Mouse (Mus musculus) olfactory bulb, adult 2 months (tissue): ENCODE data around the gene Slc9a8. TPM values are rescaled to one million over a fixed set of nuclear protein-coding genes. Genes with fewer than 3 reads are reported as not detected.

Experiments used
- H3K27ac ChIP-seq: fragments of 200-500 bp; 2 replicates; pipeline ENCODE4 v1.5.1; 2012; ENCODE audit warnings: low read depth, low read length; ENCODE audit not compliant: insufficient read depth
- H3K4me1 ChIP-seq: fragments of 200-500 bp; 2 replicates; pipeline ENCODE4 v1.6.1; 2012; ENCODE audit warnings: low read length; ENCODE audit not compliant: control insufficient read depth, insufficient read depth
- H3K4me3 ChIP-seq: fragments of 200-500 bp; 2 replicates; pipeline ENCODE4 v1.5.1; 2012; ENCODE audit warnings: mild to moderate bottlenecking, low read depth, low read length, moderate library complexity; ENCODE audit not compliant: insufficient read depth
- CTCF ChIP-seq: fragments of 200-500 bp; IDR thresholded peaks from 2 replicates; pipeline ENCODE4 v1.5.1; 2012; ENCODE audit warnings: low read depth, mild to moderate bottlenecking, low read length, moderate library complexity; ENCODE audit not compliant: insufficient read depth
- POLR2A ChIP-seq: fragments of 200-500 bp; IDR thresholded peaks from 2 replicates; pipeline ENCODE4 v1.6.1; 2012; ENCODE audit warnings: mild to moderate bottlenecking, low read depth, low read length, moderate library complexity; ENCODE audit not compliant: insufficient read depth
- WGBS: fragments of 180-500 bp; shearing (Covaris S2); methylation state at CpG from one replicate; pipeline ENCODE4 v1.1.7; 2018; 5-methylcytosine and 5-hydroxymethylcytosine counted together
- polyA plus RNA-seq: library from polyadenylated mRNA; stranded (reverse); fragments of >200 nt; gene quantifications from 2 replicates; pipeline ENCODE4 v1.2.4, GENCODE M21; 2012; ENCODE audit warnings: low replicate concordance; ENCODE audit not compliant: missing spikeins, insufficient read depth, insufficient read length

Gene Slc9a8
- polyA plus RNA-seq, 1 experiment: not detected

GRCm38 (mm10) chr2:167450647-167451046 is 29.1 kb downstream of the Slc9a8 start:
- Histone ChIP-seq H3K4me3 (no peak overlapping the region), H3K27ac (no peak overlapping the region), H3K4me1 (peaks cover 23% of the 10 kb centered on the region)
- no peak for TF ChIP-seq CTCF
- no peak for TF ChIP-seq POLR2A
- 89% methylated on average over 8 of the region's 8 CpGs for WGBS

- Histone ChIP-seq H3K4me1 (peaks cover 9% of the 10 kb centered on the region), H3K27ac (no peak overlapping the region), H3K4me3 (no peak overlapping the region)
- no peak for TF ChIP-seq POLR2A
- no peak for TF ChIP-seq CTCF
- 36% methylated on average over 3 of the region's 3 CpGs for WGBS
These were observed 32.3 kb downstream of the Slc9a8 start for GRCm38 (mm10) chr2:167453814-167454213.

GRCm38 (mm10) chr2:167456361-167457020 is 35.0 kb downstream of the Slc9a8 start:
- no peak for TF ChIP-seq POLR2A
- TF ChIP-seq CTCF: no peak
- 53% methylated on average over 5 of the region's 5 CpGs for WGBS
- H3K27ac ChIP-seq: no peak overlapping the region

GRCm38 (mm10) chr2:167457213-167457612 is 35.7 kb downstream of the Slc9a8 start:
- no peak overlapping the region for H3K27ac ChIP-seq
- no peak overlapping the region for H3K4me3 ChIP-seq
- H3K4me1 ChIP-seq: no peaks in the 10 kb centered on the region; the same call in 1 of the 2 replicates
- 67% methylated on average over 9 of the region's 9 CpGs for WGBS
- no peak for TF ChIP-seq CTCF
- TF ChIP-seq POLR2A: no peak

More at GRCm38 (mm10) chr2:167456361-167457020, 35.0 kb downstream of the Slc9a8 start:
- H3K4me1 ChIP-seq: no peaks in the 10 kb centered on the region; the same call in 1 of the 2 replicates
- H3K4me3 ChIP-seq: no peak overlapping the region

- TF ChIP-seq CTCF: no peak
- TF ChIP-seq POLR2A: no peak
- H3K4me1 ChIP-seq: no peaks in the 10 kb centered on the region; the same call in 1 of the 2 replicates
- no peak overlapping the region for H3K27ac ChIP-seq
- H3K4me3 ChIP-seq: no peak overlapping the region
- 89% methylated on average over 3 of the region's 3 CpGs for WGBS
These were observed 37.0 kb downstream of the Slc9a8 start for GRCm38 (mm10) chr2:167458548-167458947.

GRCm38 (mm10) chr2:167459071-167459865 is 37.8 kb downstream of the Slc9a8 start:
- H3K4me3 ChIP-seq: no peak overlapping the region
- WGBS: 85% methylated on average over 6 of the region's 6 CpGs
- H3K27ac ChIP-seq: no peak overlapping the region
- TF ChIP-seq CTCF (no peak), POLR2A (no peak)
- H3K4me1 ChIP-seq: no peaks in the 10 kb centered on the region; the same call in 1 of the 2 replicates

GRCm38 (mm10) chr2:167462954-167463353 is 41.4 kb downstream of the Slc9a8 start:
- Histone ChIP-seq H3K4me3 (no peak overlapping the region), H3K27ac (no peak overlapping the region), H3K4me1 (no peaks in the 10 kb centered on the region; the same call in 1 of the 2 replicates)
- TF ChIP-seq POLR2A: no peak
- 0 out of 2 replicates have a peak, but pooled peaks have one; percentile 35 for TF ChIP-seq CTCF
- WGBS: 58% methylated on average over 6 of the region's 6 CpGs

- TF ChIP-seq POLR2A (no peak), CTCF (no peak)
- WGBS: 95% methylated on average over 5 of the region's 5 CpGs
- no peak overlapping the region for H3K4me3 ChIP-seq
These were observed 42.3 kb downstream of the Slc9a8 start for GRCm38 (mm10) chr2:167463802-167464201.

GRCm38 (mm10) chr2:167465951-167466350 is 44.4 kb downstream of the Slc9a8 start:
- Histone ChIP-seq H3K4me1 (no peaks in the 10 kb centered on the region), H3K27ac (no peak overlapping the region), H3K4me3 (no peak overlapping the region)
- TF ChIP-seq POLR2A (no peak), CTCF (no peak)
- 98% methylated on average over 3 of the region's 3 CpGs for WGBS

More at GRCm38 (mm10) chr2:167463802-167464201, 42.3 kb downstream of the Slc9a8 start:
- no peak overlapping the region for H3K27ac ChIP-seq
- H3K4me1 ChIP-seq: no peaks in the 10 kb centered on the region; the same call in 1 of the 2 replicates
